Mouse (Mus musculus): Measurements from ENCODE around the gene Clvs2.

Clvs2 gene

DNA sequence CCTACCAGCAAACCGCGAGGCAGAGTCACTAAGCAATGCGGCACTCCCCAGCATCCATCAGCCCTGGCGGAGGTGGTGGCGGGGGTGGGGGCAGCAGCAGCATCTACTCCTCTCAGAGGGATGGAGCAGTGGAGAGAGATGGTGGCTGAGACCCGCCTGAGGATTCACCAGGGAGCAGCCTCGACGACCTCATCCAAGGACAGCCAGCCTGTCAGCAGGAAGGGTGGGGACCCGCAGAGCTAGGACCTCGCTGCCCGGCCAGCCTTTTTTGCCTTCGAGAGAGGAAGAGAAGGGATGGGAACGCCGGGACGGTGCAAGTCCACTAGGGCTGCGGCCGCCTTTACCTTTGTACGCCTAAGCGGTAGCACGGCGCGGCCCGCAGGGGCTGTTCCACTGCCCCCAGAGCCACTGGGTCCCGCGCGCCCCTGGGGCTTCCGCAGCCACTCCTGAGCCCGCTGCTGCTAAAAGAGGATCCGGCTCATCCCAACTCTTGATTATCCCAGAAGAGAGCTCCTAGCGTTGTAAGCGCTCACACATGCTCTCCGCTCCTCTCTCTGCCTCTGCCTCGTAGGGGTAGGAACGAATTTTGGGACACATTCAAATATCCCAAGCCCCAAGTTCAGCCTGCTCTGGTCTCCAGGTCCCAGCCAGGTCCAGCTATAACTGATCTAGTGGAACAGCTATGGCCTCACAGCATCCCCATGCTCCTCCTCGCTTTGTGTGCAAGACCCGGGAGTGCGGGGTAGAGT is at the start of gene Clvs2:
Gene Clvs2 (minus strand): TSS at position 639 of the 749 bp plus-strand sequence.
- no peak for DNase-seq (ENCODE audit: low read depth, low spot score)

- peak; percentile 0 for DNase-seq (ENCODE audit: low read depth, low spot score)
Observed at GRCm38 (mm10) chr10:33653142-33653541, 28.6 kb upstream of the Clvs2 start.

DNA sequence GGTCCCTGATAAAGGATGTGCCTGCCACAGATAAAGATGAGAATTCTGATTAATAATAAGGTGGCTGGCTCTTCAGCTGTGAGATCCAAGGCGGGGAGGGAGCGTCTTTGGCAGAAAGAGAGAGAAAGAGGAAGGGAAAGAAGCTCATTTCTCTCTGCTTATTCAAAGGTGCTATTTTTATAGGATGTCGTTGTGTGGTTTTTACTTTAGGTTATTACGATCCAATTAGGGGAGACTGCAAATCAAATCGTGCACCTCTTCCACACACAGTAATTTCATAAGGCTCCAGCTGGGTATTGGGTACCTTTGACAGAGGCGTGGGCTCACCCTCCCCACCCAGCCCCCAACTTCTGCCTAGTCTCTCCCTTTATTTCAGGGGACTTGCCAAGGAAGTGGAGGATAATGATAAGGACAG is 985 bp downstream of the Clvs2 start:
- DNase-seq (ENCODE audit: low read depth, low spot score) = no peak

- DNase-seq (ENCODE audit: low read depth, low spot score) = no peak
Observed at GRCm38 (mm10) chr10:33622700-33623099, 1.9 kb downstream of the Clvs2 start.

- DNase-seq (ENCODE audit: low read depth, low spot score) = no peak
Observed at GRCm38 (mm10) chr10:33616207-33616606, 8.4 kb downstream of the Clvs2 start.

GRCm38 (mm10) chr10:33613197-33613596 is 11.4 kb downstream of the Clvs2 start:
- DNase-seq (ENCODE audit: low read depth, low spot score) = no peak

DNA sequence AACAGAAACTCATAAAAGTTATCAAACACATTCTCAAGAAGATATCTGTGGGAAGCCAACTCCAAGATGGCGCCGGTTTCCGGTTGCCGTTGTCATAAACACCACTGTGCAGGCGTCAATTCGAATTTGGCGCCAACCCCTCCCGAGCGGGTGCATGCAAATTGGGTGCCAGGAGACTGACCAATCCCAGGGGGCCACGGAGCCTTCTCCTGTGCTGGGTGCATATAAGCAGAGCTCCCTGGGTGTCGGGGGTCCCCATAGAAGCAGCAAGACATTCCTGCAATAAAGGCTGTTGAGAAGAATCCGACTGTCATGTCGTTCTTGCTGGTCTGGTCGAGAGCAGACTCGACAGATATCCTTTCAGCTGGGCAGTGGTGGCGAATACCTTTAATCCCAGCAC is 31.8 kb downstream of the Clvs2 start:
- no peak for DNase-seq (ENCODE audit: low read depth, low spot score)

DNA sequence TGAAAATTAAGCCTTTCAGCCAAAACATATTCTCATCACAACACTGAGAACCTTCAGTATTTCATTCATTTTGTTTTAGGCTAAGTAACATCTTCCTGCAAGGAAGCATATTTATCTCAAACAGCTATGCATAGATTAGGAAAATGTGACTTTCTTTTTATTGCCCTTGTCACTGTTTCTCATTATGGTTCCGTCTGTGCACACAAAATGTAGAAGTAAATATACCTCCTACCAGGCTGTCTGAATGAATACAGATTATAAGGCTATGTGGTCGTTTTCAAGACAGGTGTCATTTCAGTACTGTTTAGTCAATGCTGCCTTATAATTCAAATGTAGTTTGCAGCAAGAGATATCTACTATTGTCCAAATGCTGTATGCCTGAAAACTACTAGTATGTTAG is 35.8 kb downstream of the Clvs2 start:
- DNase-seq (ENCODE audit: low read depth, low spot score) = no peak

- DNase-seq (ENCODE audit: low read depth, low spot score) = no peak
Observed at GRCm38 (mm10) chr10:33587118-33587517, 37.5 kb downstream of the Clvs2 start.

- peak; percentile 2 for DNase-seq (ENCODE audit: low read depth, low spot score)
Observed at GRCm38 (mm10) chr10:33558081-33558480, 66.5 kb downstream of the Clvs2 start.

- no peak for DNase-seq (ENCODE audit: low read depth, low spot score)
Observed at GRCm38 (mm10) chr10:33540331-33540730, 84.2 kb downstream of the Clvs2 start.
